8 mouse cellular contexts compared by ENCODE assay signal in the genomic region with DNA sequence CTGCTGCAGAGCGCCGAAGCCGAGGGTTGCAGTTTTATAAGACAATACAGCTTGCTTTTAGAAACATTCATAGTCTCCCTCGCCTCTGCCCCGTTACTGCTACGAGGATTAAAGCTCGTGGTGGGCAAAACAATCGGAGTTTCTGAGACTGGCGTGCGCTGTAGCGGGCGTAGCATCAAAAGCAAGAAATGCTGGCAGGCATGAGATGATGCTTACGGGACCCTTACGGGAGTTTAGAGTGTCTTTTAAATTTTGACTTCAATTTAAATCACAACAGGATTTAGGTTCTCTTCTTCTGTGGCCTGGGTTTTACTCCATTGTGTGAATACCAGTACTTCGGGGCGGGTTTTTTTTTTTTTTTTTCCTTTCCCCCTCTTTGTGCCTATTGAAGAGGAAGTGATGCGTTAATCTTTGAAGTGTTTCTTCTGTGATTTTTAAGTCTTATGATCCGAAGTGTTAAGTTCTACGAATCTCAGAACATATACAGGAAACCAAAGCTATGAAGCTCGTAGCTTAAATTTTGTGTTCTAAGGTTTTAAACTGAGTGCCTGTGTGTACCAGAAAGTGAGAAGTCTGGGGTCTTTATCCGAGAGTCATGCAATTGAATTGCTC. TPM values are rescaled to one million over a fixed set of nuclear protein-coding genes. Genes with fewer than 3 reads are reported as not detected.
DNase-seq lines count a peak whose midpoint lies in the region; ATAC-seq and TF ChIP-seq lines count a peak whose summit lies in the region.

No protein-coding gene starts in this region.

- H3K4me3 ChIP-seq in heart, embryonic 13.5 days = peak overlapping the region; percentile 93
- peak overlapping the region; percentile 83 to 92 for H3K4me3 ChIP-seq in ES-E14 (ENCODE audit: insufficient read depth in 1 of 2, low read depth in 1 of 2, low read length in 2 of 2, poor library complexity in 1 of 2, severe bottlenecking in 1 of 2)
- H3K4me3 ChIP-seq in megakaryocyte, embryonic 14.5 days (replicated peaks) = peak overlapping the region; percentile 96

- H3K27ac ChIP-seq in heart, embryonic 13.5 days (replicated peaks) = peak overlapping the region; percentile 94
- peak overlapping the region; percentile 93 for H3K27ac ChIP-seq in ES-E14 (ENCODE audit: insufficient read depth, low read depth, low read length, poor library complexity, severe bottlenecking)

- in situ Hi-C loops in ES-E14 (cut with MboI; ENCODE audit: low sequenced_read_pairs in 2 of 2, unreplicated experiment in 2 of 2) = no loop called here

- intact Hi-C loops in left cerebral cortex, postnatal 36 days (cut with DNase I) = loop anchor here (5.0 kb wide), 1 partner anchor 1129 kb away; a partner anchor contains a TSS

- H3K36me3 ChIP-seq in heart, embryonic 13.5 days = no peaks in the 10 kb centered on the region
- H3K36me3 ChIP-seq in ES-E14 (ENCODE audit: control insufficient read depth, insufficient read depth, low read length, poor library complexity, severe bottlenecking) = no peaks in the 10 kb centered on the region
- H3K36me3 ChIP-seq in megakaryocyte, embryonic 14.5 days (replicated peaks; ENCODE audit: low read length) = no peaks in the 10 kb centered on the region

- WGBS in heart, embryonic 13.5 days = 2% methylated on average over 21 of the region's 21 CpGs

- ATAC-seq in heart, embryonic 13.5 days (ENCODE audit: extremely low read depth, insufficient number of reproducible peaks, low FRiP score, low TSS enrichment) = no peak
- ATAC-seq in granulocyte monocyte progenitor cell, adult 5-6 weeks (replicated peaks; ENCODE audit: poor library complexity, severe bottlenecking) = peak; percentile 6; the same call in 1 of the 2 replicates
- no peak; the same call in 1 of the 2 replicates for ATAC-seq in erythroid progenitor cell, adult 5-6 weeks (replicated peaks; ENCODE audit: low FRiP score, poor library complexity, severe bottlenecking)

- no peak for DNase-seq in heart, adult 18-20 months
- DNase-seq in ES-E14 (ENCODE audit: low read depth, low spot score) = peak; percentile 13
- DNase-seq in left cerebral cortex, postnatal 36 days (ENCODE audit: low spot score in 2 of 2) = no peak
- no peak for DNase-seq in adrenal gland, postnatal 4 days (ENCODE audit: low spot score in 2 of 2)

- no peaks in the 10 kb centered on the region for H3K9me3 ChIP-seq in heart, embryonic 13.5 days
- no peaks in the 10 kb centered on the region for H3K9me3 ChIP-seq in ES-E14 (ENCODE audit: control insufficient read depth, insufficient read depth, low read depth, low read length)
- no peaks in the 10 kb centered on the region; the same call in 1 of the 2 replicates for H3K9me3 ChIP-seq in megakaryocyte, embryonic 14.5 days

- peaks cover 39% of the 10 kb centered on the region for H3K4me1 ChIP-seq in heart, embryonic 13.5 days
- H3K4me1 ChIP-seq in ES-E14 (ENCODE audit: control insufficient read depth in 2 of 2, insufficient read depth in 2 of 2, low read length in 2 of 2, poor library complexity in 1 of 2) = peaks cover 7 to 18% of the 10 kb centered on the region in 2 experiments
- peaks cover 11% of the 10 kb centered on the region for H3K4me1 ChIP-seq in megakaryocyte, embryonic 14.5 days

- H3K27me3 ChIP-seq in heart, embryonic 13.5 days (replicated peaks) = no peaks in the 10 kb centered on the region; the same call in 1 of the 2 replicates
- peaks cover 26% of the 10 kb centered on the region for H3K27me3 ChIP-seq in megakaryocyte, embryonic 14.5 days (replicated peaks)

- peak overlapping the region; percentile 86 for H3K4me2 ChIP-seq in heart, embryonic 13.5 days

- H3K9ac ChIP-seq in heart, embryonic 13.5 days = peak overlapping the region; percentile 97
- peak overlapping the region; percentile 87 for H3K9ac ChIP-seq in ES-E14 (ENCODE audit: insufficient read depth, low read depth, low read length, poor library complexity, severe bottlenecking)

TF ChIP-seq in ES-E14, 5 proteins besides CTCF, POLR2A, EP300 and RAD21:
- TF ChIP-seq ZNF384 (IDR thresholded peaks at IDR 0.05; ENCODE audit: low read depth, low read length) = peak; percentile 76
- no peak for TF ChIP-seq CHD2 (IDR thresholded peaks at IDR 0.05; ENCODE audit: low read depth, low read length)
- no peak for TF ChIP-seq HCFC1 (IDR thresholded peaks at IDR 0.05; ENCODE audit: borderline replicate concordance, insufficient read depth, low read length)
- no peak for TF ChIP-seq ZC3H11A (IDR thresholded peaks at IDR 0.05; ENCODE audit: borderline replicate concordance, low read depth, low read length)
- TF ChIP-seq MAFK (IDR thresholded peaks at IDR 0.05; ENCODE audit: insufficient read depth, low read depth, low read length) = no peak
TF ChIP-seq in ES-E14: peak in this region for 1.

RNA-seq across cellular contexts. Expression of a gene that starts 0.7 kb away (rescaled TPM):
- 21.6 and 24.9 TPM in 2 replicates for polyA plus RNA-seq in heart, embryonic 13.5 days (2015; fragmentation: Nextera tagmentation; extraction: Ambion mirVana)
- 10 to 100 TPM; 13.7 to 14.2 TPM for total RNA-seq in heart, adult 18-20 months (2021)
- 18.5 and 42.8 TPM in 2 replicates for total RNA-seq in ES-E14 (2012; rRNA removed)
- total RNA-seq in granulocyte monocyte progenitor cell, adult 5-6 weeks (2014; fragmentation: Nextera tagmentation) = 26.3 and 29.8 TPM in 2 replicates
- 7.7 and 12.2 TPM in 2 replicates for total RNA-seq in granulocyte monocyte progenitor cell, adult 5-6 weeks (2017)
- 0.28 TPM in 1 of 2 replicates, not detected in the other for polyA plus RNA-seq in megakaryocyte, embryonic 14.5 days (2012; ENCODE audit: insufficient read depth, low replicate concordance)
- 9.7 and 13.0 TPM in 2 replicates for total RNA-seq in erythroid progenitor cell, adult 5-6 weeks (2015; ENCODE audit: low replicate concordance)
- total RNA-seq in erythroid progenitor cell, adult 5-6 weeks (2017; ENCODE audit: low replicate concordance) = 7.6 and 10.8 TPM in 2 replicates
- total RNA-seq in left cerebral cortex, postnatal 36 days (2021) = 10 to 100 TPM; 29.2 to 29.3 TPM
- total RNA-seq in adrenal gland, postnatal 4 days (2021) = 10 to 100 TPM; 55.6 to 57.2 TPM

RNA-seq across cellular contexts. Expression of a gene that starts 23.2 kb away (rescaled TPM):
- not detected in 2 replicates for polyA plus RNA-seq in heart, embryonic 13.5 days (2015; fragmentation: Nextera tagmentation; extraction: Ambion mirVana)
- not detected for total RNA-seq in heart, adult 18-20 months (2021)
- not detected in 2 replicates for total RNA-seq in ES-E14 (2012; rRNA removed)
- total RNA-seq in granulocyte monocyte progenitor cell, adult 5-6 weeks (2014; fragmentation: Nextera tagmentation) = not detected in 2 replicates
- total RNA-seq in granulocyte monocyte progenitor cell, adult 5-6 weeks (2017) = not detected in 2 replicates
- polyA plus RNA-seq in megakaryocyte, embryonic 14.5 days (2012; ENCODE audit: insufficient read depth, low replicate concordance) = not detected in 2 replicates
- total RNA-seq in erythroid progenitor cell, adult 5-6 weeks (2015; ENCODE audit: low replicate concordance) = not detected in 2 replicates
- total RNA-seq in erythroid progenitor cell, adult 5-6 weeks (2017; ENCODE audit: low replicate concordance) = not detected in 2 replicates
- total RNA-seq in left cerebral cortex, postnatal 36 days (2021) = not detected
- total RNA-seq in adrenal gland, postnatal 4 days (2021) = not detected

RNA-seq across cellular contexts. Expression of a gene that starts 58.3 kb away (rescaled TPM):
- not detected in 2 replicates for polyA plus RNA-seq in heart, embryonic 13.5 days (2015; fragmentation: Nextera tagmentation; extraction: Ambion mirVana)
- not detected for total RNA-seq in heart, adult 18-20 months (2021)
- total RNA-seq in ES-E14 (2012; rRNA removed) = not detected in 2 replicates
- not detected in 2 replicates for total RNA-seq in granulocyte monocyte progenitor cell, adult 5-6 weeks (2014; fragmentation: Nextera tagmentation)
- total RNA-seq in granulocyte monocyte progenitor cell, adult 5-6 weeks (2017) = not detected in 2 replicates
- polyA plus RNA-seq in megakaryocyte, embryonic 14.5 days (2012; ENCODE audit: insufficient read depth, low replicate concordance) = not detected in 2 replicates
- total RNA-seq in erythroid progenitor cell, adult 5-6 weeks (2015; ENCODE audit: low replicate concordance) = not detected in 2 replicates
- total RNA-seq in erythroid progenitor cell, adult 5-6 weeks (2017; ENCODE audit: low replicate concordance) = 3.0 TPM in 1 of 2 replicates, not detected in the other
- total RNA-seq in left cerebral cortex, postnatal 36 days (2021) = not detected
- total RNA-seq in adrenal gland, postnatal 4 days (2021) = not detected

RNA-seq across cellular contexts. Expression of a gene that starts 59.0 kb away (rescaled TPM):
- polyA plus RNA-seq in heart, embryonic 13.5 days (2015; fragmentation: Nextera tagmentation; extraction: Ambion mirVana) = not detected in 2 replicates
- total RNA-seq in heart, adult 18-20 months (2021) = not detected
- not detected in 2 replicates for total RNA-seq in ES-E14 (2012; rRNA removed)
- total RNA-seq in granulocyte monocyte progenitor cell, adult 5-6 weeks (2014; fragmentation: Nextera tagmentation) = not detected in 2 replicates
- total RNA-seq in granulocyte monocyte progenitor cell, adult 5-6 weeks (2017) = not detected in 2 replicates
- polyA plus RNA-seq in megakaryocyte, embryonic 14.5 days (2012; ENCODE audit: insufficient read depth, low replicate concordance) = not detected in 2 replicates
- not detected in 2 replicates for total RNA-seq in erythroid progenitor cell, adult 5-6 weeks (2015; ENCODE audit: low replicate concordance)
- not detected in 2 replicates for total RNA-seq in erythroid progenitor cell, adult 5-6 weeks (2017; ENCODE audit: low replicate concordance)
- not detected for total RNA-seq in left cerebral cortex, postnatal 36 days (2021)
- total RNA-seq in adrenal gland, postnatal 4 days (2021) = not detected
